Mouse (Mus musculus) heart, adult 2 months (tissue): ENCODE data around the gene Slc6a8.

Experiments used
- CTCF ChIP-seq: fragments of 200-600 bp; IDR thresholded peaks from 2 replicates; pipeline ENCODE4 v1.8.1; 2022; ENCODE audit warnings: antibody characterized with exemption, mild to moderate bottlenecking, moderate library complexity
- EP300 ChIP-seq: fragments of 200-500 bp; IDR thresholded peaks from 2 replicates; pipeline ENCODE4 v1.6.1; 2011; ENCODE audit warnings: low read depth, low read length, control low read depth; ENCODE audit not compliant: insufficient read depth
- POLR2A ChIP-seq: fragments of 200-500 bp; IDR thresholded peaks from 2 replicates; pipeline ENCODE4 v1.6.1; 2011; ENCODE audit warnings: mild to moderate bottlenecking, low read depth, low read length, control low read depth; ENCODE audit not compliant: insufficient read depth

GRCm38 (mm10) chrX:73645121-73645520 is 27.8 kb upstream of the Slc6a8 start:
- no peak for TF ChIP-seq CTCF
- TF ChIP-seq EP300: no peak
- no peak for TF ChIP-seq POLR2A
